Mouse (Mus musculus) thymus, adult 2 months (tissue): ENCODE measurements around the gene Camkv.

Source experiments
- CTCF ChIP-seq: fragments of 200-500 bp; IDR thresholded peaks from 2 replicates; pipeline ENCODE4 v1.5.1; 2012; ENCODE audit warnings: mild to moderate bottlenecking, control low read depth, low read length, moderate library complexity, borderline replicate concordance; ENCODE audit not compliant: control insufficient read depth, poor library complexity, insufficient read depth; ENCODE audit errors: extremely low read depth
- POLR2A ChIP-seq: fragments of 200-500 bp; IDR thresholded peaks from 2 replicates; pipeline ENCODE4 v1.6.1; 2012; ENCODE audit warnings: mild to moderate bottlenecking, low read length, control low read depth, moderate library complexity; ENCODE audit not compliant: control insufficient read depth, poor library complexity, insufficient read depth; ENCODE audit errors: extremely low read depth

DNA sequence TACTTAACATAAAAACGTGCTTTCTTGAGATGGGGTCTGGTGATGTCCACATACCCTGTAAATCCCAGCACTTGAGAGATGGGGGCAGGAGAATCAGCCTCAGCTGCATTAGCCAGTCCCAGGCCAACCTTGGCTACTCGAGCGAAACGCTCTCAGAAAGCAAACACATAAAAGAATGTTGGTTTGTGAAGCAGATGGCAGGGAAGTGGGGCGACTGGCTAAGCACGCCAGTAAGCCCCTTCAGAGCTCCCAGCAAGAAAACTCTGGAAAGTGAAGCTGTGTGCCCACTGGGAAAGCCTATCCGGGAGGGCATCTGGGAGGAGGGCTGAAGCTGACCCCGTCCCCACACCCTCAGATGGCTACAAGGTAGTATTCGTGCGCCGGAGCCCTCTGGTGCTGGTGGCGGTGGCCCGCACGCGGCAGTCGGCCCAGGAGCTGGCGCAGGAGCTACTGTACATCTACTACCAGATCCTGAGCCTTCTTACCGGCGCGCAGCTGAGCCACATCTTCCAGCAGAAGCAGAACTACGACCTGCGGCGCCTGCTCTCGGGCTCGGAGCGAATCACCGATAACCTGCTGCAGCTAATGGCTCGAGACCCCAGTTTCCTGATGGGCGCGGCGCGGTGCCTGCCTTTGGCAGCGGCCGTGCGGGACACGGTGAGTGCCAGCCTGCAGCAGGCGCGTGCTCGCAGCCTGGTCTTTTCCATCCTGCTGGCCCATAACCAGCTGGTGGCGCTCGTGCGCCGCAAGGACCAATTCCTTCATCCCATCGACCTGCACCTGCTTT is 34.4 kb upstream of the Camkv start:
- TF ChIP-seq CTCF (no peak), POLR2A (no peak)
